Mouse (Mus musculus): ENCODE data around the gene Rad51d.
A peak's percentile ranks its signal among the peaks of the same experiment; 100 is the strongest.
"Not testable (repeated sequence)": the region's sequence is repeated elsewhere in the genome, so short reads cannot be mapped to it uniquely, and the experiment has no call there.

Gene Rad51d

DNA sequence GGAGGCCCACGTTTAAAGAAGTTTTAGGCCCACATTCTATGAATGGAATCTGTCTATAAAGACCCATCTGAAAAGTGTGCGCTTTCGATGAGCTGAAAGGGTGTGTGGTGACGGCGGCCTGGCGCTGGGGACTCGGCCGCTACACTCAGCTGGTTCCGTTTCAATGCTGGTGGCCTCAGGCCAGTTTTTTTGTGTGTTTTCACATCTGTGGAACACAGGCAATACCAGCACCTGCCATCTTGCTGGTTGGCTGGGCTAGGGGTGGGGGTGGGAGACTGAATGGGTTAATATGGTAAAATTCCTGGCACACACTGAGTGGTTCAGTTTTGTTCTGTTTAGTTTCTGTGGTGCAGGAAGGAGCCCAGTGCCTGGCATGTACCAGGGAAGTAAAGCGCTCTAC lies 34.4 kb downstream of the Rad51d start:
- DNase-seq (ENCODE audit: low spot score in 2 of 2) = peak; percentile 43 to 52

DNA sequence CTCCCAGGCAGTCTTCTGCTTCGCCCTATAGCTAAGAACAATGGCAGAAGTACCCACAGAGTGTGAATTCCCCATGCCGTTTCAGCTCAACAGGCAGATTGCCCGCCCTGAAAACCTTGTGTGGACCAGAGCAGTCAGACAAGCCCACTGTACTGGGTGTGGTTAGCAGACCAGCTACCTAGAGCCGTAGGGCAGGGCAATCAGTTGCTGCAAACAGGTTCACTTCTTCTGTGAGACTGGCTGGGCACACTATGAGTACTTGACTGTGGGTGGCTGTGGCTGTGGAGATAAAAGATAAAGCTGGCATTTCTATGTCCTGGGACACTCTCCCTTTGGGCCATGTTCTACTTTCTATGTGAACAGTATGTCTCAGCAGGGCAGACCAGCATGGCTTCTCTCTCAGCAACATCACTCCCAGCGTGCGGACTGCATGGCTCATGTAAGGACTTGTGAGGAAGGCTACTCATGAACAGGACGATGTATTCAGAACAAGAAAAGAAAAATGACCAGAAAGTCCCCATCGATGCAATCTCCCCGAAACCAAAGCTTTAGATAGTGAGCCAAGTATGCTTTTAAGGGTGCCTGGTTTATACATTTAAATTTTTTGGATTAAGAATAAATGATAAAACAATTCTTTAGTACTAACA lies 35.0 kb downstream of the Rad51d start:
- DNase-seq (ENCODE audit: low spot score in 2 of 2) = no peak

DNA sequence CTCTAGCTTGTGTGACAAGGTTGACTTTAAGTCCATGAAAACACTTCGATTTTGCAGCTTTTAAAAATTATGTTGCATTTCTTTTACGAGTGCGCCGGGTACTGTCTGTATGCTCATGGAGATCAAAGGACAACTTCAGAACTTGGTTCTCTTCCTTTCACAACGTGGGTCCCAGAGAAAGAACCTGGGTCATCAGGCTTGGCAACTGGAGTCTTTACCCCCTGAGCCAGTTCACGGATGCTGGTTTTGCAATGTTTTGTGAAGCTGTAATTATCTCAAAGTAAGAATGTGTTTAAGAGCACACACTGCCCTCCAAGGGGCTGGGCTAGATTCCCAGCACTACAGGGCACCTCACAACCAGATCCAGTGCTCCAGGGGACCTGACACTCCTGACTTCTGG lies 36.3 kb downstream of the Rad51d start:
- no peak for DNase-seq (ENCODE audit: low spot score in 2 of 2)

DNA sequence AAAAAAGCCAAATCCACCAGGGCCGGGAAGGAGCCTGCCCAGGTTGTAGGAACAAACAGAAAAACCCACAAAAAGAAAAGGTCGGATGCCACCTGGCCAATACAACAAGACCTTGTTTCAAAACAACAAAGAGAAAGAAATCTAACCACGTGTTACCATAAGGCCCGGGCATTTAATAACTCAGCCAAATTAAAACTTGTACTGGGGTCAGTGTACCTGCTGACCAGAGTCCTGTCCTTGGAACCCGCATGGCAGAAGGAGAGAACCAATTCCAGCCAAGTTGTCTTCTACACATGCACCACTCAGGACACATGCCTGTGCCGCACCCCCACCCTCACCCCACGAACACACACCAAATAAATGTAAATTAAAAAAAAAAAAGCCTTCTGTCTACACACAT lies 37.5 kb downstream of the Rad51d start:
- no peak for DNase-seq (ENCODE audit: low spot score in 2 of 2)

DNA sequence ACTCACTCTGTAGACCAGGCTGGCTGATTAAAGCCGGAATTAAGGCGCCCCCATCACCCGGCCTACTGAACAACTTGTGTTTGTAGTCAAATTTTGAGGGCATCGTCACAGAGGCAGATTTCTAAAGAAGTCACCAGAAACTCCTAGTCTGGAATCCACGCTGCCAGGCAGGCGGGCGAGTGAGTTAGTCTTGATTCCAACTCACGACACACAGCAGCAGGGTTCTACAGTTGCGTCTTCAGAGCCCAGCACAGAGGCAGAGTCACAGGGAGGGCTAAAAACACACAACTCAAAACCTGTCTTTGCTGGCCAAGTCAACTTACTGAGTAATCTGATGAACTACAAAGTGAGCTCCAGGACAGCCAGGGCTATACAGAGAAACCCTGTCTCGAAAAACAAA lies 37.9 kb downstream of the Rad51d start:
- no peak for DNase-seq (ENCODE audit: low spot score in 2 of 2)

DNA sequence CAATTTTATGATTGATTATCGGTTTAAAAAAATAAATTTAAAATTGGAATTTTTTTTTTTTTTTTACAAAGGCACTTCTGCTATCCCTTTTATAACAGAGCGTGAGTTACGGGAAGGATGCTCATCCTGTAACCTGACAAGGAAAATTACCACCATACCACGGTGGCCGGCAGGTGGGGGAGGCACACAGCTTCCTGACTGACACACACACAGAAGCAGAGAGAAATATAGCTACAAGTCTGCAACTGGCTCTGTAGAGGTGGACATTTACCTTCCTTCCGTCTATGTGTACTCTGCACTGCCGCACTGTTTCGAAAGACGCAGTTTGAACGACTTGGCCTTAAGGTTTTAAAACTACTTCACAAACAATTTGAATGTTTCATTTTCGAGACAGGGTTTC lies 38.3 kb downstream of the Rad51d start:
- no peak for DNase-seq (ENCODE audit: low spot score in 2 of 2)

- DNase-seq (ENCODE audit: low spot score in 2 of 2) = no peak
These were observed 40.2 kb downstream of the Rad51d start for GRCm38 (mm10) chr11:82850259-82850658.

GRCm38 (mm10) chr11:82847571-82848000 lies 42.8 kb downstream of the Rad51d start:
- no peak for DNase-seq (ENCODE audit: low spot score in 2 of 2)

GRCm38 (mm10) chr11:82846938-82847337 lies 43.5 kb downstream of the Rad51d start:
- DNase-seq (ENCODE audit: low spot score in 2 of 2) = no peak

DNA sequence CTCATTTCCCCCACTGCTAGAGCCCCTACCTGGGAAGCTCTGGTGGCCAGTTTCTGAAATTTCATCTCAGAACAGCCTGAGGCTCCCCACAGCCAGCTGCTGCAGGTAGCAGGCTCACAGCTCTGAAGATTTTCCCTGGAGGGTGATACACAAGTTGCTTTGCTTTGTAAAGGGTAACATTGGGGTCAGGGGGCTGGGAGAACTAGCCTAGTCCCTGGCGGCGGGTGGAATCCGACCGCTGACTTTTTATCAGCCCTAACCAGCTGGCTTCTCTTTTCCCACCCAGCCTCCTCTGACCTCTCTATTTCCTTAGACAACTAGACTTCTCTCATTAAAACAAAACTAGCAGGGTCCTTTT lies 44.4 kb downstream of the Rad51d start:
- no peak for DNase-seq (ENCODE audit: low spot score in 2 of 2)

GRCm38 (mm10) chr11:82845415-82846078 lies 44.9 kb downstream of the Rad51d start:
- DNase-seq (ENCODE audit: low spot score in 2 of 2) = peak; percentile 46 to 48

GRCm38 (mm10) chr11:82844771-82845414 lies 45.5 kb downstream of the Rad51d start:
- no peak for DNase-seq (ENCODE audit: low spot score in 2 of 2)

DNA sequence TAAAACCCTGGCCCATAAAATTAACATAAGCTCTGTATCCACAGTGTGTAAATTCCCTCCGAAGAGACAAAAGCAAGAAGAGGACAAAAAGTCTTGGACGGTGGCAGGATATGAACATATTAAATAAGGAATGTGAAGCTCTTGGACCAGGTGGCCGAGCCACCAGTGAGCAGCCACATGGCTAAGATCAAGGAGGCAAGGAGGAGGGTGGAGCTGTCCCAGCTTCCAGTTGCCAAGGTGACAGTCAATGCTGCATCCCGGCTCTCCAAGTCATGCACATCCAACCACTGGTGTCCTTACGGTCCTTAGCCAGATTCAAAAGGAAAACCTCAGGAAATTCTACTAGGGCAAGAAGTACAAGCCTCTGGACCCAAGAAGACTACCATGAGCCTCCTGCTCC lies 51.9 kb downstream of the Rad51d start:
- no peak for DNase-seq (ENCODE audit: low spot score in 2 of 2)

DNA sequence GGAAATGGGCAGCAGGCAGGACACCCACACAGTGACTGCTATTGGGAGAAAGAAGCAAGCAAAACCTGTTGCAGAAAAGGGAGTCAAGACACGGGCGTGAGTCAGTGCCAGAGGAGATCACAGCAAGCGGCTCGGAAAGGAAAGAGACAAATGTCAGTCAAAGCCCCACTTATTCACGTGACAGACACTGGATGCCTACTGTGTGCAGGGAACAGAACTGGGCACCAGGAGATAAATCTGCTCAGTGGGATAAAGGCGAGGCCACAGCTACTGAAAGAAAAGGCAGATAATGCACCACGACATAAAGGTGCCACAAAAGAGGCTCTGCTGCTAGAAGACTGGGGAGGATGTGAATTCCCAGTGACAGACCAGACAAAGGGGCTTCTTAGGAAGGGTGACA lies 52.6 kb downstream of the Rad51d start:
- DNase-seq (ENCODE audit: low spot score in 2 of 2) = no peak

DNA sequence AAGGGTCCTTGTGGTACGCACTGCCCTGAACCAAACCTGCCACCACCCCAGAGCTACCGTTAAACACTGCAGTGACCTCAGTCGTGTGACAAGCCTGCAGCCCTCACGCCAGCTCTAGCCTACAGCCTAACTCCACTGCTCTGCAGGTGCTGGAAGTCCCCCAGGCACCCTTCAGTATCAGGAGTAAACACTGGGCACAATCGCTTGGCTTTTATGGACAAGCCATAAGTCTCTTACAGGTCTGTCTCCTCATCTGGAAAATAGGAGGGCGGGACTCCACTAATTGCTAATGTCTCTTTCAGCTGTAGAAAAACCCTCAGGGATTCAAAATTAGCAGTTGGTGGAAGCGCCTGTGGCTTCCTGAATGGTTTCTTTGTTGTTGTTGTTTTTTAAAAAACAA lies 53.2 kb downstream of the Rad51d start:
- no peak for DNase-seq (ENCODE audit: low spot score in 2 of 2)

GRCm38 (mm10) chr11:82835616-82836432 lies 54.6 kb downstream of the Rad51d start:
- DNase-seq (ENCODE audit: low spot score in 2 of 2) = no peak

GRCm38 (mm10) chr11:82834359-82834758 lies 56.1 kb downstream of the Rad51d start:
- not testable (repeated sequence) for DNase-seq (ENCODE audit: low spot score in 2 of 2)

- DNase-seq (ENCODE audit: low spot score in 2 of 2) = no peak
These were observed 56.5 kb downstream of the Rad51d start for GRCm38 (mm10) chr11:82833929-82834328.

DNA sequence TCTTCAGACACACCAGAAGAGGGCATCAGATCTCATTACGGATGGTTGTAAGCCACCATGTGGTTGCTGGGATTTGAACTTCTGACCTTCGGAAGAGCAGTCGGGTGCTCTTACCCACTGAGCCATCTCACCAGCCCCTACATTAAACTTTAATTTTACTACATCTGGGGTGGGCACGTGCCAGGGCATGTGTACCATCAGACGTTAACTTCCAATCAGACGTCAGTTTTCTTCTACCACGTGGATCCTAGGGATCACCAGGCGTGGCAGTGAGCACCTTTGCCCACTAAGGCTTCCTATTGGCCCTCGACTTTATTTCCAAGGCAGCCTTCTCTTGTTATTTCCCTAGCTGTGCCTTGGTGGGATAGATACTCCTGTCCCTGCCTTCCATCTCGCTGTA lies 58.0 kb downstream of the Rad51d start:
- DNase-seq (ENCODE audit: low spot score in 2 of 2) = not testable (repeated sequence)

DNA sequence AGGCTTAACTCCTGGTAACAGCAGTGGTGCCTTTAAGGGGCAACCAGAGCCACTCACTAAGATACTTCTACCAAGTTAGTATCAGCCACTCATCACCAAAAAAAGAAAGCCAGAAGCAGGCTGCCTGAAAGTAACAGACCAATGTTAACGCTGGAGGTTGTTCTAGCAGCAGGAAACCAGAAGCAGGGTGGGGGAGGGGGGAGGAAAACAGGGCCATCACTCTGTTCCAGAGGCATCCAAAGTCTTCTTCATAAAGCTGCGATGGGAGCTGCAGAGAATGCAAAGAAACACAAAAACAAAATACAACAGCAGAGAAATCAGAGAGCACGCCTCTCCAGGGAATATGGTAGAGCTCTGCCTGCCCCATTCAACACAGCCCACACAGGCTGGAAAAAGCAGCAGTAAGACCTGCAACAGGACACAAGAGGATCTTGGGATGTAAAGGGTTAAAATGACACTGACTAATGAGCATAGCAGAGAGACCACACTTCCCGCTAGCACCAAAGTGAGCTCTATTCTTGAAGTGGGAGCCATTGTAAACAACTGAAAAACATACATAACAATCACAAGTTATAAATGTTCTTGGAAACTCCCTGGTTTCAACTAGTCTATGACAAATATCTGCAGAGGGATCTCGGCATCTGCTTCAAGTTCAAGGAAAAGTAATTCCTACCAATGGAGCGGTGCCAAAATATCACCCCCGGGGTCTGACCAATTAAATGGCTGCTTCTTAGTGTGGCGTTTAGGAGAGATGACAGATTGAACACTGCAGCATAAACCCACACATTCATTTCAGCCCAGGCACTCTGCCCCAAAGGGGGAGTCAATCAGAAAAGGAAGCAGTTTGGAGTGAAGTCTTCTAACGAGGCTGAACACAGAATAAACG lies 59.2 kb downstream of the Rad51d start:
- DNase-seq (ENCODE audit: low spot score in 2 of 2) = peak; percentile 41 to 50

GRCm38 (mm10) chr11:82826818-82827217 lies 63.6 kb downstream of the Rad51d start:
- DNase-seq (ENCODE audit: low spot score in 2 of 2) = no peak
